ENCODE assay signal across 14 mouse cellular contexts in the genomic region with DNA sequence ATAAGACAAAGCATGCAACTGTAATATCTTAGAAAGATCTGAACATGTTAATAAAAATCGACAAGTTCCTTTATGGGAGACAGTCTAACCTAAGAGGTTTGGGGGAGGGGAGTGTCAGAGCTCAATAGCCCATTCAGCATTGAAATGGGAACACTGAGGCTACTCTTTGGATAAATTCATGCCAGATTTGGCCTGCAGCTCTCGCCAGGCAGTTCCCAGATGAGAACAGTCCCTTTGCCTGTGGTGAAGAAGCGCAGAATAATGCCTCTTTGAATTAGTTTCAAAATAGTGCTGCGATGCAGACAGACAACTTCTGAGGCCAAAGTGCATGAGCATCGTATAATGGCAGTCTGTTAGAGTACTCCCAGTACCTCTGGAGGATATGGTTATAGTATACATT.
DNase-seq lines count a peak whose midpoint lies in the region.
"Had no signal": no experiment of that assay in that cellular context is flagged by ENCODE, and none has a peak within 500 bp of the region (broad histone marks: within the 10 kb centered on the region; RNA-seq: fewer than 3 reads in every experiment).

No protein-coding gene starts in this region.

- intact Hi-C loops in heart, postnatal 25 days (cut with DNase I) = no loop called here

- DNase-seq in cerebellum, postnatal 10 days = peak; percentile 16 to 29
- DNase-seq in cerebellum, postnatal 25 days = no peak
- peak; percentile 7 for DNase-seq in layer of hippocampus, adult 11-12 months (ENCODE audit: low spot score)
- no peak for DNase-seq in layer of hippocampus, postnatal 25 days (ENCODE audit: extremely low spot score in 1 of 2, low spot score in 1 of 2)
- peak; percentile 55 for DNase-seq in Muller cell, postnatal 12 days (ENCODE audit: inconsistent ontology term)
- peak; percentile 9 for DNase-seq in mesoderm, embryonic 11.5 days (ENCODE audit: low read depth, low spot score)
- no peak for DNase-seq in urinary bladder, postnatal 4 days (ENCODE audit: low spot score in 2 of 2)
- no peak for DNase-seq in heart, postnatal 25 days (ENCODE audit: low spot score)
- DNase-seq: cerebellum, adult 9-11 months; gastrocnemius, postnatal 36 days; heart, postnatal 10 days; kidney, adult 18-20 months; kidney, postnatal 14 days; thymus, adult 18-20 months had no signal

Comparison
In these comparisons a context has a peak if more than half of its experiments do, and no peak if none do; other contexts are left out.
1. DNase-seq: peak in cerebellum, postnatal 10 days (2 of 2), layer of hippocampus, adult 11-12 months (single experiment), Muller cell, postnatal 12 days (single experiment) and mesoderm, embryonic 11.5 days (single experiment); none in cerebellum, postnatal 25 days (0 of 2), layer of hippocampus, postnatal 25 days (0 of 2), urinary bladder, postnatal 4 days (0 of 2) and heart, postnatal 25 days (single experiment).